Mouse (Mus musculus): ENCODE results near the gene Dntt.

DNA sequence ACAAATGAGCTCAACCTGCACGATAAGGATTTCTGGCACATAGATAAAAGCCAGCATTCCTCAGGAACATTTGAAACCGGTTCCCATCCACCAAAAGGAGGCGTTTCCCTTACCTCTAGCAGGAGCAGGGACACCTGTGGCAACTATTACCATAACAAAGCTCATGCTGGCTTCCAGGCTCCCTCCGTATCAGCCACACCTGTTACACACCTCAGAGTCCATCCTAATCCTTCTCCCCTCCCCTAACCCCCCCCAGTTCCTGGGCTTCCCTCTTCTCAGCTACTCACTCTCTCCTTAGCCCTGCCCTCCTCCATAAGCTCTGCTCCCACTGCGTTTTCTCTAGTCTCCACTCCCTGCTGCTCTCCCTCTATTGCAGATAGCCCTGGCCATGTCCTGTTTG lies 15.5 kb upstream of the Dntt start:
- TF ChIP-seq CTCF (IDR thresholded peaks at IDR 0.05; ENCODE audit: low read depth) (no peak), EP300 (IDR thresholded peaks at IDR 0.05; ENCODE audit: low read depth) (no peak)
